22 mouse cellular contexts compared by ENCODE assay signal in genomic region chr4:12770131-12770780, GRCm38 (mm10).
A peak's percentile ranks its signal among the peaks of the same experiment; 100 is the strongest.
DNase-seq lines count a peak whose midpoint lies in the region; ATAC-seq lines count a peak whose summit lies in the region.
"Had no signal": no experiment of that assay in that cellular context is flagged by ENCODE, and none has a peak within 500 bp of the region (broad histone marks: within the 10 kb centered on the region; RNA-seq: fewer than 3 reads in every experiment).

No protein-coding gene starts in this region.

- ATAC-seq in embryonic facial prominence, embryonic 11.5 days (replicated peaks; ENCODE audit: insufficient number of reproducible peaks, low FRiP score, low TSS enrichment, low read depth): no peak
- ATAC-seq in midbrain, embryonic 13.5 days: peak; percentile 71; the same call in 1 of the 2 replicates
- no peak for ATAC-seq in midbrain, embryonic 15.5 days (replicated peaks)
- no peak for ATAC-seq in embryonic facial prominence, embryonic 15.5 days (ENCODE audit: insufficient number of reproducible peaks, low FRiP score, low TSS enrichment, low read depth)
- ATAC-seq: CD4-positive, CD25-positive, alpha-beta regulatory T cell, adult 4 months; intestine, embryonic 16.5 days had no signal

- DNase-seq in embryonic facial prominence, embryonic 11.5 days (ENCODE audit: low spot score): peak; percentile 70
- no peak for DNase-seq in embryonic facial prominence, embryonic 10.5 days (ENCODE audit: low spot score)
- peak; percentile 10 for DNase-seq in forelimb bud, embryonic 11.5 days (ENCODE audit: low read depth, low spot score)
- DNase-seq in layer of hippocampus, adult 8-10 months (ENCODE audit: low spot score in 2 of 2): no peak
- no peak for DNase-seq in adrenal gland, postnatal 36 days
- DNase-seq: cerebellum, postnatal 10 days; heart, adult 11 months; heart, postnatal 14 days; kidney, postnatal 4 days; right cerebral cortex, adult 18-20 months had no signal

- H3K9me3 ChIP-seq in embryonic facial prominence, embryonic 11.5 days (replicated peaks; ENCODE audit: control insufficient read depth, low read length): no peaks in the 10 kb centered on the region
- H3K9me3 ChIP-seq in embryonic facial prominence, embryonic 10.5 days: no peaks in the 10 kb centered on the region
- no peaks in the 10 kb centered on the region for H3K9me3 ChIP-seq in midbrain, embryonic 13.5 days
- H3K9me3 ChIP-seq in midbrain, embryonic 15.5 days: no peaks in the 10 kb centered on the region
- no peaks in the 10 kb centered on the region for H3K9me3 ChIP-seq in embryonic facial prominence, embryonic 15.5 days (replicated peaks)
- H3K9me3 ChIP-seq: heart, embryonic 12.5 days; hindbrain, embryonic 15.5 days; kidney, embryonic 15.5 days; neural tube, embryonic 12.5 days had no signal

- no peaks in the 10 kb centered on the region for H3K36me3 ChIP-seq in embryonic facial prominence, embryonic 11.5 days (replicated peaks; ENCODE audit: control insufficient read depth, insufficient read depth, low read depth, low read length)
- H3K36me3 ChIP-seq in embryonic facial prominence, embryonic 10.5 days (replicated peaks): no peaks in the 10 kb centered on the region
- H3K36me3 ChIP-seq in midbrain, embryonic 13.5 days: no peaks in the 10 kb centered on the region
- H3K36me3 ChIP-seq in midbrain, embryonic 15.5 days (replicated peaks): no peaks in the 10 kb centered on the region
- H3K36me3 ChIP-seq in embryonic facial prominence, embryonic 15.5 days: no peaks in the 10 kb centered on the region
- H3K36me3 ChIP-seq: heart, embryonic 12.5 days; hindbrain, embryonic 15.5 days; kidney, embryonic 15.5 days; neural tube, embryonic 12.5 days had no signal

- H3K27ac ChIP-seq in embryonic facial prominence, embryonic 11.5 days (replicated peaks; ENCODE audit: low read depth, low read length): no peak overlapping the region
- H3K27ac ChIP-seq in embryonic facial prominence, embryonic 10.5 days (replicated peaks): no peak overlapping the region
- H3K27ac ChIP-seq in midbrain, embryonic 13.5 days: no peak overlapping the region
- H3K27ac ChIP-seq in midbrain, embryonic 15.5 days: no peak overlapping the region
- H3K27ac ChIP-seq in embryonic facial prominence, embryonic 15.5 days (replicated peaks): no peak overlapping the region
- H3K27ac ChIP-seq: hindbrain, embryonic 15.5 days; kidney, embryonic 15.5 days; liver, embryonic 14.5 days; macrophage; neural tube, embryonic 12.5 days; stomach, postnatal 0 days had no signal

- H3K27me3 ChIP-seq in embryonic facial prominence, embryonic 11.5 days (ENCODE audit: control insufficient read depth, insufficient read depth, low read length): no peaks in the 10 kb centered on the region
- H3K27me3 ChIP-seq in embryonic facial prominence, embryonic 10.5 days (replicated peaks; ENCODE audit: low read depth, poor library complexity, severe bottlenecking): no peaks in the 10 kb centered on the region
- H3K27me3 ChIP-seq in midbrain, embryonic 13.5 days: no peaks in the 10 kb centered on the region
- H3K27me3 ChIP-seq in midbrain, embryonic 15.5 days (replicated peaks): no peaks in the 10 kb centered on the region
- H3K27me3 ChIP-seq in embryonic facial prominence, embryonic 15.5 days: no peaks in the 10 kb centered on the region
- H3K27me3 ChIP-seq: heart, embryonic 12.5 days; hindbrain, embryonic 15.5 days; kidney, embryonic 15.5 days; neural tube, embryonic 12.5 days had no signal

- H3K9ac ChIP-seq in embryonic facial prominence, embryonic 11.5 days (replicated peaks; ENCODE audit: low read length): no peak overlapping the region
- H3K9ac ChIP-seq in midbrain, embryonic 13.5 days (replicated peaks): no peak overlapping the region
- no peak overlapping the region for H3K9ac ChIP-seq in midbrain, embryonic 15.5 days
- H3K9ac ChIP-seq in embryonic facial prominence, embryonic 15.5 days: no peak overlapping the region
- H3K9ac ChIP-seq: heart, embryonic 12.5 days; hindbrain, embryonic 15.5 days; kidney, embryonic 15.5 days; liver, embryonic 14.5 days; neural tube, embryonic 12.5 days had no signal

- H3K4me3 ChIP-seq in embryonic facial prominence, embryonic 11.5 days (ENCODE audit: low read depth, low read length): no peak overlapping the region
- no peak overlapping the region for H3K4me3 ChIP-seq in embryonic facial prominence, embryonic 10.5 days
- no peak overlapping the region for H3K4me3 ChIP-seq in midbrain, embryonic 13.5 days (replicated peaks)
- H3K4me3 ChIP-seq in midbrain, embryonic 15.5 days: no peak overlapping the region
- no peak overlapping the region for H3K4me3 ChIP-seq in embryonic facial prominence, embryonic 15.5 days (replicated peaks)
- H3K4me3 ChIP-seq: heart, embryonic 12.5 days; hindbrain, embryonic 15.5 days; kidney, embryonic 15.5 days; neural tube, embryonic 12.5 days had no signal

- WGBS in embryonic facial prominence, embryonic 11.5 days: 39% methylated on average over 5 of the region's 5 CpGs
- WGBS in embryonic facial prominence, embryonic 10.5 days: 50% methylated on average over 5 of the region's 5 CpGs
- 38% methylated on average over 5 of the region's 5 CpGs for WGBS in midbrain, embryonic 13.5 days
- 41% methylated on average over 5 of the region's 5 CpGs for WGBS in midbrain, embryonic 15.5 days
- 32% methylated on average over 5 of the region's 5 CpGs for WGBS in embryonic facial prominence, embryonic 15.5 days

- H3K4me1 ChIP-seq in embryonic facial prominence, embryonic 11.5 days (ENCODE audit: control insufficient read depth, insufficient read depth, low read length): no peaks in the 10 kb centered on the region
- H3K4me1 ChIP-seq in embryonic facial prominence, embryonic 10.5 days: peaks cover 28% of the 10 kb centered on the region
- H3K4me1 ChIP-seq in midbrain, embryonic 13.5 days (replicated peaks): peaks cover 24% of the 10 kb centered on the region
- H3K4me1 ChIP-seq in midbrain, embryonic 15.5 days: peaks cover 14% of the 10 kb centered on the region
- H3K4me1 ChIP-seq in embryonic facial prominence, embryonic 15.5 days: peaks cover 10% of the 10 kb centered on the region
- H3K4me1 ChIP-seq: kidney, embryonic 15.5 days had no signal

- no peak overlapping the region for H3K4me2 ChIP-seq in embryonic facial prominence, embryonic 11.5 days (ENCODE audit: low read depth, low read length)
- H3K4me2 ChIP-seq in midbrain, embryonic 13.5 days (replicated peaks): no peak overlapping the region
- no peak overlapping the region for H3K4me2 ChIP-seq in midbrain, embryonic 15.5 days
- 0 out of 2 replicates have a peak overlapping the region, but pooled peaks have one; percentile 9 for H3K4me2 ChIP-seq in embryonic facial prominence, embryonic 15.5 days (replicated peaks)
- H3K4me2 ChIP-seq: heart, embryonic 12.5 days; hindbrain, embryonic 15.5 days; kidney, embryonic 15.5 days; neural tube, embryonic 12.5 days had no signal

Comparison
In these comparisons a context has a peak if more than half of its experiments do, and no peak if none do; other contexts are left out.
1. DNase-seq: peak in embryonic facial prominence, embryonic 11.5 days (single experiment) and forelimb bud, embryonic 11.5 days (single experiment); none in embryonic facial prominence, embryonic 10.5 days (single experiment), layer of hippocampus, adult 8-10 months (0 of 2) and adrenal gland, postnatal 36 days (0 of 2).